Comparison of ENCODE assay signal across 13 mouse cellular contexts in genomic region chr16:26023352-26023751, GRCm38 (mm10).
DNase-seq lines count a peak whose midpoint lies in the region; ATAC-seq and TF ChIP-seq lines count a peak whose summit lies in the region.
"Had no signal": no experiment of that assay in that cellular context is flagged by ENCODE, and none has a peak within 500 bp of the region (broad histone marks: within the 10 kb centered on the region; RNA-seq: fewer than 3 reads in every experiment).

No protein-coding gene starts in this region.

- DNase-seq in forebrain, embryonic 14.5 days (ENCODE audit: low spot score): peak; percentile 35
- no peak for DNase-seq in layer of hippocampus, adult 2 months (ENCODE audit: low spot score in 2 of 2)
- DNase-seq in layer of hippocampus, adult 8-10 months (ENCODE audit: low spot score in 2 of 2): no peak
- peak; percentile 4 for DNase-seq in 416B (ENCODE audit: low read depth)
- DNase-seq in cerebellum, postnatal 36 days: no peak
- no peak for DNase-seq in gastrocnemius, postnatal 10 days
- DNase-seq: heart, adult 18-20 months; layer of hippocampus, adult 9-11 months had no signal

- no peak overlapping the region for H3K27ac ChIP-seq in forebrain, embryonic 14.5 days (ENCODE audit: low read depth, low read length)
- no peak overlapping the region for H3K27ac ChIP-seq in forebrain, embryonic 15.5 days (replicated peaks)
- no peak overlapping the region for H3K27ac ChIP-seq in layer of hippocampus, adult 2 months
- H3K27ac ChIP-seq in cortical plate, adult 2 months (ENCODE audit: insufficient read depth, low read length): no peak overlapping the region
- H3K27ac ChIP-seq: embryonic facial prominence, embryonic 15.5 days; hindbrain, embryonic 13.5 days; limb, embryonic 12.5 days had no signal

- peak; percentile 58 for TF ChIP-seq CTCF in layer of hippocampus, adult 2 months (conservative IDR thresholded peaks at IDR 0.05)
- TF ChIP-seq CTCF in cortical plate, adult 2 months (IDR thresholded peaks at IDR 0.05; ENCODE audit: extremely low read depth, insufficient read depth, low read length): 0 out of 2 replicates have a peak, but pooled peaks have one; percentile 10

- H3K36me3 ChIP-seq in forebrain, embryonic 14.5 days (ENCODE audit: control insufficient read depth, insufficient read depth, low read length): no peaks in the 10 kb centered on the region
- H3K36me3 ChIP-seq in forebrain, embryonic 15.5 days: no peaks in the 10 kb centered on the region
- H3K36me3 ChIP-seq: embryonic facial prominence, embryonic 15.5 days; hindbrain, embryonic 13.5 days; limb, embryonic 12.5 days had no signal

- H3K4me3 ChIP-seq in forebrain, embryonic 14.5 days (ENCODE audit: low read depth, low read length): no peak overlapping the region
- no peak overlapping the region for H3K4me3 ChIP-seq in forebrain, embryonic 15.5 days
- no peak overlapping the region for H3K4me3 ChIP-seq in layer of hippocampus, adult 2 months
- no peak overlapping the region for H3K4me3 ChIP-seq in cortical plate, adult 2 months (ENCODE audit: insufficient read depth, low read length)
- H3K4me3 ChIP-seq: embryonic facial prominence, embryonic 15.5 days; hindbrain, embryonic 13.5 days; limb, embryonic 12.5 days had no signal

- no peaks in the 10 kb centered on the region for H3K27me3 ChIP-seq in forebrain, embryonic 14.5 days (replicated peaks; ENCODE audit: control insufficient read depth, insufficient read depth, low read length)
- no peaks in the 10 kb centered on the region for H3K27me3 ChIP-seq in forebrain, embryonic 15.5 days
- H3K27me3 ChIP-seq: embryonic facial prominence, embryonic 15.5 days; hindbrain, embryonic 13.5 days; limb, embryonic 12.5 days had no signal

- WGBS in forebrain, embryonic 14.5 days: 51% methylated on average over 4 of the region's 4 CpGs
- 48% methylated on average over 4 of the region's 4 CpGs for WGBS in forebrain, embryonic 15.5 days

- no peak for TF ChIP-seq POLR2A in cortical plate, adult 2 months (IDR thresholded peaks at IDR 0.05; ENCODE audit: extremely low read depth, insufficient read depth, low read length)

- no peaks in the 10 kb centered on the region for H3K9me3 ChIP-seq in forebrain, embryonic 14.5 days (replicated peaks; ENCODE audit: control insufficient read depth, low read length)
- no peaks in the 10 kb centered on the region for H3K9me3 ChIP-seq in forebrain, embryonic 15.5 days
- H3K9me3 ChIP-seq: embryonic facial prominence, embryonic 15.5 days; hindbrain, embryonic 13.5 days; limb, embryonic 12.5 days had no signal

- H3K9ac ChIP-seq in forebrain, embryonic 14.5 days (ENCODE audit: low read length): no peak overlapping the region
- no peak overlapping the region for H3K9ac ChIP-seq in forebrain, embryonic 15.5 days (replicated peaks)
- H3K9ac ChIP-seq: embryonic facial prominence, embryonic 15.5 days; hindbrain, embryonic 13.5 days; limb, embryonic 12.5 days had no signal

- no peak overlapping the region for H3K4me2 ChIP-seq in forebrain, embryonic 14.5 days (ENCODE audit: low read length)
- no peak overlapping the region for H3K4me2 ChIP-seq in forebrain, embryonic 15.5 days (replicated peaks)
- H3K4me2 ChIP-seq: embryonic facial prominence, embryonic 15.5 days; hindbrain, embryonic 13.5 days; limb, embryonic 12.5 days had no signal

- H3K4me1 ChIP-seq in forebrain, embryonic 14.5 days (ENCODE audit: control insufficient read depth, insufficient read depth, low read length): no peaks in the 10 kb centered on the region; the same call in 1 of the 2 replicates
- H3K4me1 ChIP-seq in forebrain, embryonic 15.5 days: no peaks in the 10 kb centered on the region
- no peaks in the 10 kb centered on the region for H3K4me1 ChIP-seq in cortical plate, adult 2 months (ENCODE audit: control insufficient read depth, insufficient read depth, low read length)

- no peak for ATAC-seq in forebrain, embryonic 14.5 days
- ATAC-seq in forebrain, embryonic 15.5 days (replicated peaks): no peak

Comparison
In these comparisons a context has a peak if more than half of its experiments do, and no peak if none do; other contexts are left out.
1. DNase-seq: peak in forebrain, embryonic 14.5 days (single experiment) and 416B (single experiment); none in layer of hippocampus, adult 2 months (0 of 2), layer of hippocampus, adult 8-10 months (0 of 2), cerebellum, postnatal 36 days (0 of 2) and gastrocnemius, postnatal 10 days (single experiment).